Mouse (Mus musculus): ENCODE measurements around the gene Ube2m. TPM values are rescaled to one million over a fixed set of nuclear protein-coding genes. Genes with fewer than 3 reads are reported as not detected.

Gene Ube2m
- polyA plus RNA-seq, 1 experiment from 2014 or later: 74.0 TPM

- Histone ChIP-seq H3K4me1 (ENCODE audit: control insufficient read depth, insufficient read depth, low read length) (peaks cover 34% of the 10 kb centered on the region), H3K27me3 (ENCODE audit: control insufficient read depth, insufficient read depth, low read depth, low read length) (no peaks in the 10 kb centered on the region; the same call in none of the 2 replicates), H3K4me2 (ENCODE audit: low read length) (peak overlapping the region; percentile 89), H3K9ac (ENCODE audit: low read depth, low read length) (peak overlapping the region; percentile 97), H3K9me3 (replicated peaks; ENCODE audit: control insufficient read depth, low read length, poor library complexity, severe bottlenecking) (no peaks in the 10 kb centered on the region), H3K4me3 (ENCODE audit: low read depth, low read length) (peak overlapping the region; percentile 72), H3K27ac (ENCODE audit: low read length) (peak overlapping the region; percentile 100), H3K36me3 (ENCODE audit: control insufficient read depth, insufficient read depth, low read length) (peaks cover 9% of the 10 kb centered on the region)
- under 1% methylated on average over 27 of the region's 33 CpGs for WGBS
- no peak for ATAC-seq
Observed at GRCm38 (mm10) chr7:13037366-13037765, 709 bp downstream of the Ube2m start.

- peaks cover 34% of the 10 kb centered on the region for H3K4me1 ChIP-seq (ENCODE audit: control insufficient read depth, insufficient read depth, low read length)
- WGBS: 46% methylated on average over 4 of the region's 4 CpGs
- no peaks in the 10 kb centered on the region; the same call in 1 of the 2 replicates for H3K27me3 ChIP-seq (ENCODE audit: control insufficient read depth, insufficient read depth, low read depth, low read length)
- peak overlapping the region; percentile 72 for H3K4me3 ChIP-seq (ENCODE audit: low read depth, low read length)
- peak overlapping the region; percentile 89 for H3K4me2 ChIP-seq (ENCODE audit: low read length)
- no peaks in the 10 kb centered on the region for H3K9me3 ChIP-seq (replicated peaks; ENCODE audit: control insufficient read depth, low read length, poor library complexity, severe bottlenecking)
- no peak for ATAC-seq
- peak overlapping the region; percentile 100 for H3K27ac ChIP-seq (ENCODE audit: low read length)
- peaks cover 13% of the 10 kb centered on the region for H3K36me3 ChIP-seq (ENCODE audit: control insufficient read depth, insufficient read depth, low read length)
- H3K9ac ChIP-seq (ENCODE audit: low read depth, low read length): peak overlapping the region; percentile 97
Observed at GRCm38 (mm10) chr7:13036806-13037205, 1.3 kb downstream of the Ube2m start.

- Histone ChIP-seq H3K36me3 (ENCODE audit: control insufficient read depth, insufficient read depth, low read length) (peaks cover 20% of the 10 kb centered on the region), H3K4me2 (ENCODE audit: low read length) (peak overlapping the region; percentile 87), H3K27me3 (ENCODE audit: control insufficient read depth, insufficient read depth, low read depth, low read length) (no peaks in the 10 kb centered on the region), H3K9me3 (replicated peaks; ENCODE audit: control insufficient read depth, low read length, poor library complexity, severe bottlenecking) (no peaks in the 10 kb centered on the region), H3K9ac (ENCODE audit: low read depth, low read length) (peak overlapping the region; percentile 72; the same call in 1 of the 2 replicates), H3K27ac (ENCODE audit: low read length) (peak overlapping the region; percentile 91), H3K4me1 (ENCODE audit: control insufficient read depth, insufficient read depth, low read length) (peaks cover 34% of the 10 kb centered on the region), H3K4me3 (ENCODE audit: low read depth, low read length) (no peak overlapping the region; the same call in 1 of the 2 replicates)
- 83% methylated on average over 17 of the region's 17 CpGs for WGBS
- ATAC-seq: peak; percentile 0; the same call in 1 of the 2 replicates
Observed at GRCm38 (mm10) chr7:13035211-13035855, 2.7 kb downstream of the Ube2m start.

- peak within 1 kb of the TSS; percentile 87 for H3K4me2 ChIP-seq (ENCODE audit: low read length)
- H3K9ac ChIP-seq (ENCODE audit: low read depth, low read length): peak within 1 kb of the TSS; percentile 72
- peaks cover 34% of the 10 kb centered on the region for H3K4me1 ChIP-seq (ENCODE audit: control insufficient read depth, insufficient read depth, low read length)
- peak; percentile 79 for ATAC-seq
- no peaks in the 10 kb centered on the region for H3K9me3 ChIP-seq (replicated peaks; ENCODE audit: control insufficient read depth, low read length, poor library complexity, severe bottlenecking)
- H3K36me3 ChIP-seq (ENCODE audit: control insufficient read depth, insufficient read depth, low read length): peaks cover 29% of the 10 kb centered on the region
- H3K27me3 ChIP-seq (ENCODE audit: control insufficient read depth, insufficient read depth, low read depth, low read length): no peaks in the 10 kb centered on the region
- peak within 1 kb of the TSS; percentile 52 for H3K4me3 ChIP-seq (ENCODE audit: low read depth, low read length)
- WGBS: under 1% methylated on average over 44 of the region's 45 CpGs
- H3K27ac ChIP-seq (ENCODE audit: low read length): peak within 1 kb of the TSS; percentile 91
Observed at GRCm38 (mm10) chr7:13034148-13034977, 3.7 kb downstream of the Ube2m start, which contains the start of gene Chmp2a. Gene Chmp2a (minus strand): TSS chr7:13034807.

GRCm38 (mm10) chr7:13033451-13034147 lies 4.5 kb downstream of the Ube2m start:
- Histone ChIP-seq H3K4me3 (ENCODE audit: low read depth, low read length) (peak overlapping the region; percentile 52), H3K27ac (ENCODE audit: low read length) (peak overlapping the region; percentile 91), H3K4me2 (ENCODE audit: low read length) (peak overlapping the region; percentile 87), H3K4me1 (ENCODE audit: control insufficient read depth, insufficient read depth, low read length) (peaks cover 26% of the 10 kb centered on the region), H3K36me3 (ENCODE audit: control insufficient read depth, insufficient read depth, low read length) (peaks cover 37% of the 10 kb centered on the region), H3K9me3 (replicated peaks; ENCODE audit: control insufficient read depth, low read length, poor library complexity, severe bottlenecking) (no peaks in the 10 kb centered on the region), H3K27me3 (ENCODE audit: control insufficient read depth, insufficient read depth, low read depth, low read length) (no peaks in the 10 kb centered on the region), H3K9ac (ENCODE audit: low read depth, low read length) (peak overlapping the region; percentile 72)
- 49% methylated on average over 13 of the region's 13 CpGs for WGBS
- no peak for ATAC-seq

- Histone ChIP-seq H3K4me1 (ENCODE audit: control insufficient read depth, insufficient read depth, low read length) (peaks cover 26% of the 10 kb centered on the region), H3K27ac (ENCODE audit: low read length) (no peak overlapping the region), H3K9ac (ENCODE audit: low read depth, low read length) (0 out of 2 replicates have a peak overlapping the region, but pooled peaks have one; percentile 2), H3K4me2 (ENCODE audit: low read length) (no peak overlapping the region), H3K27me3 (ENCODE audit: control insufficient read depth, insufficient read depth, low read depth, low read length) (no peaks in the 10 kb centered on the region), H3K9me3 (replicated peaks; ENCODE audit: control insufficient read depth, low read length, poor library complexity, severe bottlenecking) (no peaks in the 10 kb centered on the region), H3K36me3 (ENCODE audit: control insufficient read depth, insufficient read depth, low read length) (peaks cover 47% of the 10 kb centered on the region), H3K4me3 (ENCODE audit: low read depth, low read length) (no peak overlapping the region)
- WGBS: 92% methylated on average over 7 of the region's 7 CpGs
- ATAC-seq: no peak
Observed at GRCm38 (mm10) chr7:13032541-13032940, 5.5 kb downstream of the Ube2m start.

- Histone ChIP-seq H3K4me3 (ENCODE audit: low read depth, low read length) (no peak overlapping the region), H3K9ac (ENCODE audit: low read depth, low read length) (no peak overlapping the region), H3K9me3 (replicated peaks; ENCODE audit: control insufficient read depth, low read length, poor library complexity, severe bottlenecking) (no peaks in the 10 kb centered on the region), H3K27me3 (ENCODE audit: control insufficient read depth, insufficient read depth, low read depth, low read length) (no peaks in the 10 kb centered on the region), H3K27ac (ENCODE audit: low read length) (no peak overlapping the region), H3K36me3 (ENCODE audit: control insufficient read depth, insufficient read depth, low read length) (peaks cover 53% of the 10 kb centered on the region), H3K4me1 (ENCODE audit: control insufficient read depth, insufficient read depth, low read length) (peaks cover 27% of the 10 kb centered on the region), H3K4me2 (ENCODE audit: low read length) (no peak overlapping the region)
- no peak for ATAC-seq
- 96% methylated on average over 2 of the region's 2 CpGs for WGBS
Observed at GRCm38 (mm10) chr7:13031983-13032382, 6.1 kb downstream of the Ube2m start.

GRCm38 (mm10) chr7:13031069-13031468 lies 7.0 kb downstream of the Ube2m start:
- WGBS: 69% methylated on average over 5 of the region's 5 CpGs
- peaks cover 54% of the 10 kb centered on the region for H3K36me3 ChIP-seq (ENCODE audit: control insufficient read depth, insufficient read depth, low read length)
- H3K4me3 ChIP-seq (ENCODE audit: low read depth, low read length): no peak overlapping the region
- H3K27ac ChIP-seq (ENCODE audit: low read length): no peak overlapping the region
- H3K4me1 ChIP-seq (ENCODE audit: control insufficient read depth, insufficient read depth, low read length): peaks cover 29% of the 10 kb centered on the region
- H3K9me3 ChIP-seq (replicated peaks; ENCODE audit: control insufficient read depth, low read length, poor library complexity, severe bottlenecking): no peaks in the 10 kb centered on the region
- no peak for ATAC-seq
- no peak overlapping the region for H3K9ac ChIP-seq (ENCODE audit: low read depth, low read length)
- no peaks in the 10 kb centered on the region for H3K27me3 ChIP-seq (ENCODE audit: control insufficient read depth, insufficient read depth, low read depth, low read length)
- no peak overlapping the region for H3K4me2 ChIP-seq (ENCODE audit: low read length)
